Mouse (Mus musculus): Measurements from ENCODE around the gene Pabpc6. TPM values are rescaled to one million over a fixed set of nuclear protein-coding genes. Genes with fewer than 3 reads are reported as not detected.

Pabpc6 gene
- polyA plus RNA-seq (2015; fragmentation: Nextera tagmentation; extraction: Ambion mirVana): not detected in 2 replicates

GRCm38 (mm10) chr17:9669283-9669905 lies at the start of gene Pabpc6:
Gene Pabpc6, minus strand, starts transcription at chr17:9669717.
- ATAC-seq (ENCODE audit: insufficient read depth, low FRiP score): no peak

GRCm38 (mm10) chr17:9710910-9711309 lies 41.4 kb upstream of the Pabpc6 start:
- Histone ChIP-seq H3K4me3 (replicated peaks; ENCODE audit: low read length) (no peak overlapping the region), H3K4me2 (ENCODE audit: low read depth, low read length) (no peak overlapping the region), H3K4me1 (ENCODE audit: control insufficient read depth, insufficient read depth, low read length) (no peaks in the 10 kb centered on the region), H3K27ac (ENCODE audit: low read length) (no peak overlapping the region), H3K9me3 (replicated peaks; ENCODE audit: control insufficient read depth, low read length) (no peaks in the 10 kb centered on the region), H3K27me3 (ENCODE audit: control insufficient read depth, insufficient read depth, low read length) (no peaks in the 10 kb centered on the region), H3K9ac (ENCODE audit: low read length) (no peak overlapping the region), H3K36me3 (ENCODE audit: control insufficient read depth, insufficient read depth, low read length) (no peaks in the 10 kb centered on the region)
- no peak for ATAC-seq (ENCODE audit: insufficient read depth, low FRiP score)
- WGBS: 80% methylated on average over 6 of the region's 6 CpGs

More at GRCm38 (mm10) chr17:9669283-9669905, at the start of gene Pabpc6:
- Histone ChIP-seq H3K27me3 (ENCODE audit: control insufficient read depth, insufficient read depth, low read length) (no peaks in the 10 kb centered on the region), H3K9me3 (replicated peaks; ENCODE audit: control insufficient read depth, low read length) (no peaks in the 10 kb centered on the region), H3K9ac (ENCODE audit: low read length) (no peak within 1 kb of the TSS), H3K4me3 (replicated peaks; ENCODE audit: low read length) (no peak within 1 kb of the TSS), H3K36me3 (ENCODE audit: control insufficient read depth, insufficient read depth, low read length) (no peaks in the 10 kb centered on the region), H3K4me1 (ENCODE audit: control insufficient read depth, insufficient read depth, low read length) (no peaks in the 10 kb centered on the region), H3K4me2 (ENCODE audit: low read depth, low read length) (no peak within 1 kb of the TSS), H3K27ac (ENCODE audit: low read length) (no peak within 1 kb of the TSS)
- WGBS: 91% methylated on average over 36 of the region's 36 CpGs

- no peaks in the 10 kb centered on the region for H3K9me3 ChIP-seq (replicated peaks; ENCODE audit: control insufficient read depth, low read length)
- H3K4me2 ChIP-seq (ENCODE audit: low read depth, low read length): no peak overlapping the region
- 87% methylated on average over 3 of the region's 3 CpGs for WGBS
- no peak for ATAC-seq (ENCODE audit: insufficient read depth, low FRiP score)
- H3K9ac ChIP-seq (ENCODE audit: low read length): no peak overlapping the region
- H3K4me1 ChIP-seq (ENCODE audit: control insufficient read depth, insufficient read depth, low read length): no peaks in the 10 kb centered on the region
- H3K27me3 ChIP-seq (ENCODE audit: control insufficient read depth, insufficient read depth, low read length): no peaks in the 10 kb centered on the region
- H3K4me3 ChIP-seq (replicated peaks; ENCODE audit: low read length): no peak overlapping the region
- H3K27ac ChIP-seq (ENCODE audit: low read length): no peak overlapping the region
- H3K36me3 ChIP-seq (ENCODE audit: control insufficient read depth, insufficient read depth, low read length): no peaks in the 10 kb centered on the region
Observed at GRCm38 (mm10) chr17:9708888-9709287, 39.4 kb upstream of the Pabpc6 start.

GRCm38 (mm10) chr17:9707356-9707755 lies 37.8 kb upstream of the Pabpc6 start:
- Histone ChIP-seq H3K4me3 (replicated peaks; ENCODE audit: low read length) (no peak overlapping the region), H3K36me3 (ENCODE audit: control insufficient read depth, insufficient read depth, low read length) (no peaks in the 10 kb centered on the region), H3K9me3 (replicated peaks; ENCODE audit: control insufficient read depth, low read length) (no peaks in the 10 kb centered on the region), H3K27me3 (ENCODE audit: control insufficient read depth, insufficient read depth, low read length) (no peaks in the 10 kb centered on the region), H3K27ac (ENCODE audit: low read length) (no peak overlapping the region), H3K4me1 (ENCODE audit: control insufficient read depth, insufficient read depth, low read length) (no peaks in the 10 kb centered on the region), H3K9ac (ENCODE audit: low read length) (no peak overlapping the region), H3K4me2 (ENCODE audit: low read depth, low read length) (no peak overlapping the region)
- WGBS: 51% methylated on average over 1 of the region's 1 CpGs
- no peak; the same call in 1 of the 2 replicates for ATAC-seq (ENCODE audit: insufficient read depth, low FRiP score)

GRCm38 (mm10) chr17:9697763-9698162 lies 28.2 kb upstream of the Pabpc6 start:
- Histone ChIP-seq H3K4me3 (replicated peaks; ENCODE audit: low read length) (no peak overlapping the region), H3K4me2 (ENCODE audit: low read depth, low read length) (no peak overlapping the region), H3K9ac (ENCODE audit: low read length) (no peak overlapping the region), H3K4me1 (ENCODE audit: control insufficient read depth, insufficient read depth, low read length) (no peaks in the 10 kb centered on the region; the same call in 1 of the 2 replicates), H3K36me3 (ENCODE audit: control insufficient read depth, insufficient read depth, low read length) (no peaks in the 10 kb centered on the region), H3K27me3 (ENCODE audit: control insufficient read depth, insufficient read depth, low read length) (no peaks in the 10 kb centered on the region), H3K9me3 (replicated peaks; ENCODE audit: control insufficient read depth, low read length) (no peaks in the 10 kb centered on the region), H3K27ac (ENCODE audit: low read length) (no peak overlapping the region)
- WGBS: 61% methylated on average over 7 of the region's 7 CpGs
- no peak for ATAC-seq (ENCODE audit: insufficient read depth, low FRiP score)

- WGBS: 64% methylated on average over 4 of the region's 4 CpGs
- no peak overlapping the region for H3K27ac ChIP-seq (ENCODE audit: low read length)
- H3K4me1 ChIP-seq (ENCODE audit: control insufficient read depth, insufficient read depth, low read length): no peaks in the 10 kb centered on the region
- H3K9ac ChIP-seq (ENCODE audit: low read length): no peak overlapping the region
- no peaks in the 10 kb centered on the region for H3K9me3 ChIP-seq (replicated peaks; ENCODE audit: control insufficient read depth, low read length)
- no peaks in the 10 kb centered on the region for H3K27me3 ChIP-seq (ENCODE audit: control insufficient read depth, insufficient read depth, low read length)
- no peaks in the 10 kb centered on the region for H3K36me3 ChIP-seq (ENCODE audit: control insufficient read depth, insufficient read depth, low read length)
- no peak for ATAC-seq (ENCODE audit: insufficient read depth, low FRiP score)
- no peak overlapping the region for H3K4me2 ChIP-seq (ENCODE audit: low read depth, low read length)
- no peak overlapping the region for H3K4me3 ChIP-seq (replicated peaks; ENCODE audit: low read length)
Observed at GRCm38 (mm10) chr17:9691251-9691650, 21.7 kb upstream of the Pabpc6 start.

- H3K4me3 ChIP-seq (replicated peaks; ENCODE audit: low read length): no peak overlapping the region
- no peak overlapping the region for H3K4me2 ChIP-seq (ENCODE audit: low read depth, low read length)
- H3K36me3 ChIP-seq (ENCODE audit: control insufficient read depth, insufficient read depth, low read length): no peaks in the 10 kb centered on the region
- ATAC-seq (ENCODE audit: insufficient read depth, low FRiP score): no peak
- no peak overlapping the region for H3K9ac ChIP-seq (ENCODE audit: low read length)
- 65% methylated on average over 4 of the region's 4 CpGs for WGBS
- H3K9me3 ChIP-seq (replicated peaks; ENCODE audit: control insufficient read depth, low read length): no peaks in the 10 kb centered on the region
- no peaks in the 10 kb centered on the region for H3K4me1 ChIP-seq (ENCODE audit: control insufficient read depth, insufficient read depth, low read length)
- no peak overlapping the region for H3K27ac ChIP-seq (ENCODE audit: low read length)
- no peaks in the 10 kb centered on the region for H3K27me3 ChIP-seq (ENCODE audit: control insufficient read depth, insufficient read depth, low read length)
Observed at GRCm38 (mm10) chr17:9683539-9684155, 14.1 kb upstream of the Pabpc6 start.

GRCm38 (mm10) chr17:9680741-9681140 lies 11.2 kb upstream of the Pabpc6 start:
- Histone ChIP-seq H3K9me3 (replicated peaks; ENCODE audit: control insufficient read depth, low read length) (no peaks in the 10 kb centered on the region), H3K4me2 (ENCODE audit: low read depth, low read length) (no peak overlapping the region), H3K4me1 (ENCODE audit: control insufficient read depth, insufficient read depth, low read length) (no peaks in the 10 kb centered on the region), H3K27me3 (ENCODE audit: control insufficient read depth, insufficient read depth, low read length) (no peaks in the 10 kb centered on the region), H3K9ac (ENCODE audit: low read length) (no peak overlapping the region), H3K4me3 (replicated peaks; ENCODE audit: low read length) (no peak overlapping the region), H3K36me3 (ENCODE audit: control insufficient read depth, insufficient read depth, low read length) (no peaks in the 10 kb centered on the region), H3K27ac (ENCODE audit: low read length) (no peak overlapping the region)
- WGBS: 70% methylated on average over 8 of the region's 8 CpGs
- ATAC-seq (ENCODE audit: insufficient read depth, low FRiP score): no peak

- H3K27me3 ChIP-seq (ENCODE audit: control insufficient read depth, insufficient read depth, low read length): no peaks in the 10 kb centered on the region
- no peak overlapping the region for H3K4me3 ChIP-seq (replicated peaks; ENCODE audit: low read length)
- no peaks in the 10 kb centered on the region for H3K4me1 ChIP-seq (ENCODE audit: control insufficient read depth, insufficient read depth, low read length)
- ATAC-seq (ENCODE audit: insufficient read depth, low FRiP score): 0 out of 2 replicates have a peak, but pooled peaks have one; percentile 29
- H3K36me3 ChIP-seq (ENCODE audit: control insufficient read depth, insufficient read depth, low read length): no peaks in the 10 kb centered on the region
- no peak overlapping the region for H3K4me2 ChIP-seq (ENCODE audit: low read depth, low read length)
- no peak overlapping the region for H3K9ac ChIP-seq (ENCODE audit: low read length)
- H3K27ac ChIP-seq (ENCODE audit: low read length): no peak overlapping the region
- 56% methylated on average over 6 of the region's 6 CpGs for WGBS
- H3K9me3 ChIP-seq (replicated peaks; ENCODE audit: control insufficient read depth, low read length): no peaks in the 10 kb centered on the region
Observed at GRCm38 (mm10) chr17:9675175-9675789, 5.8 kb upstream of the Pabpc6 start.
